Mouse (Mus musculus): ENCODE measurements around the gene Heyl.

The Heyl gene

DNA sequence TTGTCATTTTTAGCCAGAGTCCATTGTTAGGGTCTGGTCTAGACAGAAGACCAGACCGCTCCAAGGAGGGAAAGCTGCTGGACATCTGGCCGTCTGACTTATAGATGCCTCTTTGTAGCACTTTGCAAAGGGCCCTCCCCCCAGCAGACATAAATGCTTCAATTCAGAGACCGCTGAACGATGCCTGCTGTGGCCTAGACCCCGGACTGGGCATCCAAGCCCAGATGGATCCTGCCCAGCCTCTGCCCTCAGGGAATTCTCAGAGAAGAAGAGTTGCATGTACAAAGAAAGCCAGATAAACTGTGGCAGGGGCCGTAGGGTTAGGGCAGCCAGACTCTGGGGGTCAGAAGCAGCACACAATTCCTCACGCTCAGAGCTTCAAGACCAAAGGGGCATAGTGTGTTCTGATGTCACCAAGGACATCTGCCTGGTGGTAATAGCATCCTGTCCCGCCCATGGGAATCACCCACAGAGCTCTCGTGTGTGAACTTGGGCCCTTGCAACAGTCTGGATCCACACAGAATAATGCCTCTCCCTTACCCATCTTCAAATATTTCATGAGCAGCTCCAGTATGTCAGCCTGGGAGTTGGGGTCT is 2.6 kb downstream of the Heyl start:
- in situ Hi-C loops (cut with MboI): no loop called here

DNA sequence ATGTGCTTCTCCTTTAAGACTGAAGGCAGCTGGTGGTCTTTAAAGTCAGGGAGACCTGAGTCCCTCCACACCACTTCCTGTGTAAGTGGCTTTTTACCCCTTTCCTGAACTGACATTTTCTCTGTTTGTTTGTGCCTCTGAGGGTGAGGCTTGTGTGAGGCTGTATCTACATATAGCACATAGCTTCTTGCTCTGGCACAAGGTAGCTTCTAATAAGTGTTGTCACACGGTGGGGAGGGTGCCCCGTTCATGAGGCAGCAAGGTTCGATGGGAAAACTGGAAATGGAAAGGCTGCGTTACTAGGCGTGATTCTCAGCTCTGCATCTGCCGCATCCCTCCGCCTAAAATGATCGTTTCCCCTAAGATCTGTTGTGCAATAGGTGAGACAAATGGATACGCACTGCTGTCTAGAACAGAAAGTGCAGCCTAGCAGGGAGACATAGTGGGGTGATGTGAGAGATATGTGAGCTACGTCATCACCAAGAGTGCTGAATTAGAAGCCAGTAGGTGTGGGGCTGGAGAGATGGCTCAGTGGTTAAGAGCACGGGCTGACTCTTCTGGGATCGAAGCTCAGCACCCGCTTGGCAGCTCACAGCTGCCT is 3.2 kb downstream of the Heyl start:
- in situ Hi-C loops (cut with MboI): no loop called here

DNA sequence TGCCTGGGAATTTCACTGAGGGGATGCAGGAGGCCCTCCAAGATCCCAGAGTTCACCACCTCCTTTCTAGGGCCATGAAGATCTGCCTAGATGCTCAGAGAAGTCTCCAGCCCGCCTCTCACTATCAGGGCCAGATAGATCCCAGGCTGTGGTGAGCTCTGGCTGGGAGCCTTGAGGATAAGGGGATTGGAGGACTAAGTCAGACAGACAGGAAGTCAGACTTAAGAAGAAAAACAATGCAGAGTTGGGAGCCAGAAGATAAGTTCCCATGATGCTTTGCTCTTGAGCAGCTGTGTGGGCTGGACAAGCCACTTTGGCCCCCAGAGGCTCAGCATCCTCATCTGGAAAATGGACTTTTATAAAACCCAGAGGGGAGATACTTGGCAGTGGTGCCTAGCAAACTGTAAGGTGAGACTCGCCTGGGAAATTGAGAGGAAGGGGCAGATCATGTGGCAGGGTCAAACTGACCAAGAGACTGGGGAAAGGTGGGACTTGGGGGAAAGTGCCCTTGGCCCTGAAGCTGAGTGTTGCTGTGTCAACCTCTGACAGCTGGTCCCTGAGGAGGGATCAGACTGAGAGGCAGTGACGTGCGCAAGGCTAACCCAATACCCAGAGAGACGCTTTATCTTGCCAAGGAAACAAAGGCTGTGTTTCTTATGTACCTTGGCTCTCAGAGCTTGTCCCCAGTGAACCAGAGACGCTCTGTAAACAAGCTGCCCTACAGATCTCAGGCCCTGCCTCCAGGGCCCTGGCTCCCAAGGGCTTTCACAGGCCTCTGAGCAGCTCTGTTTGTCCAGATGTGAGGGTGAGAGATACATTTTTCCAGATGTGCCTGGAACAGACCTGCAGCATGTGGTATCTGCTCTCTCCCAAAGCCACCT is 4.3 kb downstream of the Heyl start:
- in situ Hi-C loops (cut with MboI): no loop called here

DNA sequence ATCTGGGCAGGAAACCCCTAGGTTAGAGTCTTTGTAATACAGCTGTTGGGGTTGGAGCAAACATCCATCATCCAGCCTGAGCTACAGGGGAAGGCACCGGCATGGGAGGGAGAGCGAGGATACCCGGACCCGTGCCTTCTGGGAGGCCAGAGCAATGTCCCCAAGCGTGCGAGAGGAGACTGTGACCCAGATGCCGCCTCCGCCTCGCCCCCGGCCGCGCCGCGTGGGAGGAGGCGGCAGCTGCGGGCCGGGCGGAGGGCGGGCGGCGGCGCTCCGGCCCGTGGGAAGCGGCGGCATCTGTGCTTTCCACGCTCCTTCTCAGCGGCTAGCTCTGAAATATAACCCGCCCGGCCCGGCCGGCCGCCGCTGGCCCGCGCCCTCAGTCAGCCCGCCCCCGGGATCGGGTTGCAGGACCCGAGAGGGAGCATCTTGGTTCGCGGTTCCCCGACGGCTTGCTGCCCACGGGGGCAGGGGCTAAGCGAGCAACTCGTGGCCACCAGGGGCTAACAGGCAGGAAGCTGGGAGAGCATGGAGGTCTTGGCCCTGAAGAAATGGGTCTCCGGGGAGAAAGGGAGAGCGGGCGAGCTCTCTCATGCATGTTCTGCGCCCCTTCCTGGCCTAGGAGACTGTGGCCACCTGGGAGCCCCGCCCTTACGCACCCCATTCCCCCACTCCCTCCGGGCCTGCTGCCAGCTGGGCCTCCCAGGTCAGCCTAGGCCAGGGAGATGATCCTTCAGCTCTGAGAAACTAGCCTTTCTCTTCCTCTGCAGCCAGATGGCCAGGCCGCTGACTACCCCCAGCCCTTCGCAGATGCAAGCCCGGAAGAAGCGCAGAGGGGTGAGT is 6.2 kb downstream of the Heyl start:
- in situ Hi-C loops (cut with MboI): no loop called here

DNA sequence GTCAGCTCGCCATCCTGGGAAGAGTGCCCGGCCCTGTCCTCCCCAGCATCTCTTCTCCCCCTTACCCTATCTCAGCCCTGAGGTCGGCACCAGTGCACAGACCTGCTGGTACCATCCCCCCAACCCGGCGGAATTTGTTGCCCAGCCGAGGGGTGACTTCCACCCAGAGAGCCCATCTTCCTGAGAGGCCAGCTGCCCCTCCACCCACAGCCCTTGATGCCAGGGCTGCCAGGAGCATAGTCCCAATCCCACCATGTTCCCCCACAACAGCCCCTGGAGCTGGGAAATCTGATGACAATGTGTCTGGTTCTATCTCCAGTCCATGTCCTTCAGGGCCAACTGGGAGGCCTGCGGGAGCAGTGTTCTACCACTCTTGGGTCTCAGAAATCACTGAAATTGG is 12.9 kb downstream of the Heyl start:
- in situ Hi-C loops (cut with MboI): no loop called here

DNA sequence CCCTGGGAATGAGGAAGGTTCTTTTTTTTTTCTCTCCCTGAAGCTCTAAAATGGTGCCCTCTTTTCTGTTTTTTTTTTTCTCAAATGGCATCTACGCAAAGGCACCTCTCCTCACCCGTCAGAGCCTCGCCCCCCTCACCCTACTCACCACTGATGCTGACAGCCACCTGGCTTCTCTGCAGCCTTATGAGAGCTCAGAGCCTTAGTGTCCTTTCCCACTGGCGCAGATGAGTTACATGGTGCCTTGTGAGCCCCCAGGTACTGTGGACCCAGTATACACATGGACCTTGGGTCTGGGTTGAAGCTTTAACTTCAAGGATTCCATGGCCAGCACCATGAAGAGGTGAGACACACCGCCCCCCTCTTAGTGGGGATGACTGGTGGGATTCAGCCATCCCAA is 13.3 kb downstream of the Heyl start:
- in situ Hi-C loops (cut with MboI): no loop called here

DNA sequence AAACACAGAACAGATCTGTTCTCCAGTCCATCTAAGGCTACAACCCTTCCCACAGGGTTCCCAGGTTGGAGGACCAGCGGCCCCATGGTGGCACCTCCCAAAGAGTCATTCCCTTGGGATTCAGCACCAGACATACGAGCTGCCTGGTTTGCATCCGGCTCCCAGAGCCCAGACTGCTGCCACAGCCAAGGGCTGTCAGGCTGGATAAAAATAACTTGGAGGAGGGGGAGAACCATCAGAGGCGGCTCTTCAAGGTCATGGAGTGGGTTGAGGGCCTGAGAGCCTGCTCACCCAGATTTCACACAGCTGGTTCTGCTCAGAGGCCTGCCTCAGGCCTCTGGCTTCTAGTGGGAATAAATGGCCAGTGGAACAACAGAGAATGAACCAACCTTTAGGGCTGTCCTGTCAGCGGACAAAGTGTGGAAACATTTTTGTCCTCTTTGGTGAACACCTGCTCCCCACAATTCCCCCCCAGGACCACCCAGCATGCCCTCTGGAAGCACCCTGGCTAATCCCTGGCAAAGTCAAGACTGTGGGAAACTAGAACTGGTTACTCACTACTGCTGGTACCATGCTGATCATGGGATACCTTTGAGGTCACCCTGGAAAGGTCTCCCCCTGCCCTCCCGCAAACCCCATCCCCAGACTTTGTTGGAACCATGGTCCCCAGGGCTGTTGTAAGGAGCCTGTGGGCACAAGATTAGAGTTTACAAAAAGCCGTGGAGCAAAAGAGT is 14.0 kb downstream of the Heyl start:
- in situ Hi-C loops (cut with MboI): no loop called here

DNA sequence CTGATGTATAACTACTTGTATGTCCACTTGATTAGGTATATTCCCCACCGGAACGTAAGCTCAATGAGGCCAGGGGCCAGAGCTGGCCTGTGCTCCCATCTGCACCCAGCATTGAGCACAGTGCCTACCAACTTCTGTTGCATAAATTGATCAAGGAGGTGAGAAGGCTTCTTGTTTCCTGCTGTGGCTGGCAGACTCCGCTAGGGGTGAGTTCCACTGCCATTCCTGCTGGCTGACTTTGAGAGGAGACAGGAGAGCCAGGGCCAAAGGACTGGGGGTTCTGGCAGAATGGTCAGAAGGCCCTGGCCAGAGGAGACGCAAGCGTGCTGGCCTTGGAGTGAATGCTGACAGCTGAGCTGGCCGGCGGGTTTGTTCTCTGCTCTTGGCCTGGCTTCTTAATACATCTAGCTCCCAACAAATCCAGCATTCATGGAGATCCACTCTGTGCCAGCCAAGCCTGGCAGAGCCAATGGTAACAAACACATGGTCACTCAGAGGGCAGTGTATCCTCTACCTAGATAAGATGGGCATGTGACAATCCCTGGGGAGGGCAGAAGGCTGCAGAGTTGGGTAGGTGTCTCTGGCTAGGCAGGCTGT is 15.7 kb downstream of the Heyl start:
- in situ Hi-C loops (cut with MboI): no loop called here

DNA sequence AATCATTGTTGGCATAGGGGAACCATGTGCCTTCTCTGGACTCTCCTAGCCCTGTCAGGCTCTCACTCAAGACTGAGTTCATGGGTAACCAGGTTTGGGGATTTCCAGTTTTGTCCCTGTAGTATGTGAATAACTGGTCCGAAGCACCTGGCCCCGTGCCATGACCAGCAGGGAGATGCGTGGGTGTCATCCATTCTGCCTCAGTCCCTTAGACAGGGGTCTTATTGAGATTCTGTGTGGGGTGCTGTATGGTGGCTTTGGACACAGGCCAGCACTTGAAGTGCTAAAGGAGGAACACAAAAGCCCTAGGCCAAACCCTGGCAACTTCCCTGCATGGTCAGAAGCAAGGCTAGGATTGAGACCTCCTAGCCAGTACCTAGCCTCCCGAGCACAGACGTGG is 18.9 kb downstream of the Heyl start:
- in situ Hi-C loops (cut with MboI): no loop called here

DNA sequence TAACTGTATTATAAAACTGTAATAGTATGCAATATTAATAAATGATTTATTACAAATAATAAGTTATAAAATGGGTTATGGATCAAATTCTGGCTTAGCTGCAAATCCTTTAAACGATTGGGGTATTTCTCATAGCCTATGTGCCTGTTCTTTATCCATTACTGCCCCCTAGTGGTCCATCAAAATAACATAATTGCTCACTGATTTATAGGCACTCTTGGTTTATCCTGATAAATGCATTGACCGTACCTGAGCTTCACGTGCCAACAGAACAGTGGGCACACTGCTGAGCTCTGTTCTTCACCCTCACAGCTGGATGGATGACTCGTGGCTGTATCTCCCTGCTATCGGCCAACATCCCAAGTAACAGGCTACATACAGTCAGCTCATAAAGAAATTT is 21.3 kb downstream of the Heyl start:
- in situ Hi-C loops (cut with MboI): no loop called here

DNA sequence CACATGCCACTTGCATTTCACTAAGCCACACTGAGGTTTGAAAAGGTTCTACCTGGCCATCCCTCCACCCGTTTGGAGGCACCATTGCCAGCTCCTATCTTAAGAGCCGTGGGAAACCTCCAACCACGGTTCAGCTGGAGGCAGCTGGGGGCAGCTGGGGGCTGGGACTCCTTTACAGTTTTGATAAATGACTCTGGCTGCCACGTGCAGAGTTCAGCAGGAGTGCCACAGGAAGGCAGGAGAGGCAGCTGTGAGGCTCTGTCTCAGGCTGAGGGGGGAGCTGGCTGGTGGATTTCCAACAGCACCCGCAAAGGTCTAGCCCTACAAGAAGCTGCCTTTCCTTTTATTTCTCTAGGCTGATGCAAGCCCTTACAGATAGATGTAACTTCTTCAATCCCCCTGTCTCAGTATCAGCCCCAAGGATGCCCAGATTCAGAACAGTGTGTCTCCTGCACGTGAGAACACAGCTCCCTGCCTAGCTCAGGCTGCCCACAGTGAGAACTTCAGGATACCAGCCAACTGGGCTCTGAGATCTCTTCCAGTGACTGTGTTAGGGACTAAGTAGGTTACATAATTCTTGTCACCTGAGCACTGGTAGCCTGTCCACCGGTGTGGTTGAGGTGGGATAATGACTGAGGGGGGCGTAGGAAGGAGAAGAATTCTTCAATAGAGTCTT is 26.9 kb downstream of the Heyl start:
- in situ Hi-C loops (cut with MboI): no loop called here

DNA sequence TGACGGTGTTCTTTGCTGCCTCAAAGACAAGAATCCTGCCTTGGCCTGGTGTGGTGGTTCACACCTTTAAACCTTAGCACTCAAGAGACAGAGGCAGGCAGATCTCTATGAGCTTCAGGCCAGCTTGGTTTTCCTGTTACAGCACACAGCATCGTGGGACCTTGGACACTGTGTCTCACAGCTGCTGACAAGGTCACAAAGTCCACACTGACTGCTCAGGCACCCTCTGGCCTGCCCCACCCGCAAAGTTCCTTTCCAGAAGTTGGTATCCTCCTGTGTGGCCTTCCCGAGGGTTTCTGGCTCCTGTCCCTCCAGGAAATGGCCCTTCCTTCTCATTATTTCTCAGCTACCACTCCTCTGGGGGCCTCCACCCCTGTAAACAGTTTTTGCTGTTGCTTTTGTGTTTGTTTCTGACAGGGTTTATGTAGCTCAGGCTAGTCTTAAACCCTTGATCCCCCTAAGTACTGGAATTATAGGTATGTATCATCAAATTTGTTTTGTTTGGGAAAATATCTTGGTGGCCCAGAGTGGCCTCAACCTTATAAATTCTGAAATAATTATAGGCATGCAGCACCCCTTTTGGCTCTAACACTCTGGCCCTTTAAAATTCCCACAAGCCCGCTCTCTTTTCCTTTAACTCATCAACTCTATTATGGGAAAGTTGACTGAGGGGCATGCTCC is 28.5 kb downstream of the Heyl start, which contains the start of gene Pabpc4:
Pabpc4 (plus strand) TSS at position 631 of the 681 bp plus-strand sequence.
- in situ Hi-C loops (cut with MboI): no loop called here

DNA sequence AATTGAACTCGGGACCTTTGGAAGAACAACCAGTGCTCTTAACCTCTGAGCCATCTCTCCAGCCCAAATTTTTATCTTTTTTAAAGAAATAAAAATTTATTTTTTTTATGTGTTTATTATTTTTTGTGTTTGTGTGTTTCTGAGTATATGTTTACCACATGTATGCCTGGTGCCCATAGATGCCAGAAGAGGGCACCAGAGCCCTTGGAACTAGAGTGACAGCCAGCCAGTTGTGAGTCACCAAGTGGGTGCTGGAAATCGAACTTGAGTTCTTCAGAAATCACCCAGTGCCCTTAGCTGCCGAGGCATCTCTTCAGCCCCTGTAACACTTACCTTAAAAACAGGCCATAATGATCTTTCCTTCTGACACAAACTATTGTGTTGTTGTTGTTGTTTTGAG is 37.7 kb downstream of the Heyl start:
- in situ Hi-C loops (cut with MboI): no loop called here

DNA sequence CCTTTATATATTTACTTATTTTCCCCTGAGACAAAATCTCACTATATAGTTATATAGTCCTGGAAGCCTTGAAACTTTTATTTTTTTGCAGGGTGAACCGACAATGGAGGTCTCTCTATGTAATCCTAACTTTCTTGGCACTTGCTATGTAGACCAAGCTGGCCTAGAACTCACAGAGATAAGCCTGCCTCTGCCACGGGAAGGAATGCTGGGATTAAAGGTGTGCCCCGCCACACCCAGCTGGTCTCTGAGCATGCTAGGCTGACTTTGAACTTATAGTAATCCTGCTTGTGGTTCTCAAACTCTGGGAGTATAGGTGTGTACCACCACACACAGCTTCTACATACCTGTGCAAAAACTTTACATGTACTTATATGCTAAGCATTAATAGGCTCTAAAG is 46.8 kb downstream of the Heyl start:
- in situ Hi-C loops (cut with MboI): loop anchor here (25.0 kb wide), 1 partner anchor 632 kb away; the partner anchor contains the start of genes 4930535I16Rik, Mycbp and Rragc

DNA sequence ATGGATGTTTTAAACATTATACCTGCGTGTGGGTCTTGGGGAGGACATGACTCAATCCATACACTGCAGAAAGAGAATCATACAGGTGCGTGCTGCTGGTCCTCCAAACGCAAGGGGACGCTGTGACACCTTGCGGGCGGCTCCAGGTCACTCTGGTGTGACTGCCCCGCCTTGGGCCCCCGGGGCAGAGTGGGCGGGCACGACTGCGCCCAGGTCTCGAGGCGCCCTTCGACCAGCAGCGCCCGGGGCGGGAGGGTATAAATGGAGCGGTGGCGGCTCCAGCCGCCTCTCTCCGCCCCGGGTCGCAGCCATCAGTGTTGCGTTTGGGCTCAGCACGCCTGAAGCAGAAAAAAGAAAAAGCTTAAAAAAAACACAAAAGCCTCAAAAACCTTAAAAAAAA is 49.1 kb downstream of the Heyl start:
- in situ Hi-C loops (cut with MboI): loop anchor here (25.0 kb wide), 1 partner anchor 630 kb away; the partner anchor contains the start of genes 4930535I16Rik, Mycbp and Rragc

DNA sequence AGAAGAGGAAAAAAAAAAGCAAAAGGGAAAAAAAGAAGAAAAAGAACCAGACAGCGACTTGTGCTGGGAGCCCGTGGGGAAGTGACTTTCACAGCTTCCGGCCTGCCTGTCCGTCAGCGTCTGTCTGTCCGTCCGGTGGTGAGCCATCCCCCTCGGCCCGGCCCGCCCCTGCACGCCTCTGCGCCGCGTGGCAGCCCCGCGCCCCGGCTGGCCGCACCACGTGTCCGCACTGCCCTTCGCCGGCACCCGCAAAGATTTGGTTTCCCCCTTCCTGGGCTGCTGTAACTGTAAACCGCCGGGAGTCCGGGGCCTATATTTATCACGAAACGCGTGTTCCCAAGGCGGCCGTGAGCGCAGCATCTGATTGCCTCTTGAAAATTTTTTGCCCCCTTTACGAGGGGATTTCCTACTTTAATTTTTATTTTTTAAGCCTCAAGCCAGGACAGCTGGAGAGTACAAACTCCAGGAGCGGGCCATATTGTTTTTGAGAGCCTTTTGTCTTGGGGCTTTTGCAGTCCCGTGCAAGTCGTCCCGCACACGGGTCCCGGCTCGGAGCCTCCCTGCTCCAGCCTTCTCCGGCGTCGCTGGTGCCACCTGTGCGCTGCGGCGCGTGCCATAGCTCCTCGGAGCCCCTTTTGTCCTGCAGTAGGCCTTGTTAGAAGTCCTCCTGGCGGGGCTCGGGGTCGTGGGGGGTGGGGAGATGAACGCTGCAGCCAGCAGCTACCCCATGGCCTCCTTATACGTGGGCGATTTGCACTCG is 49.7 kb downstream of the Heyl start:
- in situ Hi-C loops (cut with MboI): loop anchor here (25.0 kb wide), 1 partner anchor 629 kb away; the partner anchor contains the start of genes 4930535I16Rik, Mycbp and Rragc

DNA sequence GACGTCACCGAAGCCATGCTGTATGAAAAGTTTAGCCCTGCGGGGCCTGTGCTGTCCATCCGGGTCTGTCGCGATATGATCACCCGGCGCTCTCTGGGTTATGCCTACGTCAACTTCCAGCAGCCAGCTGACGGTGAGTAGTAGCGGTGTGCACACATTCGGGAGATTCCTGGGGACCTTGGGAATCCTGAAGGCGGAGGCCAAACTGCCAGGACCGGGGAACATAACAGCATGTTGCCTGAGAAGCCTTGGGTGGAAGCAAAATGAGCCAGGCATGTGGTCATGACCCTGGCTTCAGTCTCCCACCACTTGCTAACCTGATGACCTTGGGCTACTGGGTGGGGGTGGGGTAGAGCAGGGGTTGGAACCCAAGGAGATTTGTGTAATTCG is 50.3 kb downstream of the Heyl start:
- in situ Hi-C loops (cut with MboI): loop anchor here (25.0 kb wide), 1 partner anchor 629 kb away; the partner anchor contains the start of genes 4930535I16Rik, Mycbp and Rragc
